Mouse (Mus musculus) cerebellum, adult 2 months (tissue): ENCODE data around the gene Zbtb3.

ENCODE experiments used
- CTCF ChIP-seq: fragments of 200-500 bp; IDR thresholded peaks from 2 replicates; pipeline ENCODE4 v1.5.1; 2011; ENCODE audit warnings: low read depth, mild to moderate bottlenecking, control low read depth, low read length, moderate library complexity, borderline replicate concordance; ENCODE audit not compliant: insufficient read depth
- POLR2A ChIP-seq: fragments of 200-500 bp; IDR thresholded peaks from 2 replicates; pipeline ENCODE4 v1.6.1; 2011; ENCODE audit warnings: low read length, control low read depth, borderline replicate concordance; ENCODE audit not compliant: insufficient read depth

DNA sequence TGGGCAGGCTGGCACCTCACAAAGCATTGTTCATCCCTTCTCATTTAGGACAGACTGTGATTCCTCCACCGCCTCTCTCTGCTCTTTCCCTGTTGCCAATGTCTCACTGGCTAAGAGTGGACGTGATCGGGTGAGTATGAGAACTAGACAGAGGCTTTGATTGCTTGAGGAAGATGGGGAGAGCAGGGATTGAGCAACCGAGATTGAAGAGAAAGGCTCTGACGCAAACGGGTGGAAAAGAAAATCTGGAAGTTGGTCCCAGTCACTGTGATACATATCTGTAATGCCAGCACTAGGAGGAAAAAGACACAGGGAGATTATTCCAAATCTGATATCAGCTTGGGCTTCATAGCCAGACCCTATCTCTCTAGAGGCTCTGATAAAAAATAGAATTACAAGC lies 40.6 kb downstream of the Zbtb3 start:
- TF ChIP-seq CTCF, result no peak
- TF ChIP-seq POLR2A, result no peak
